Mouse (Mus musculus) spleen, postnatal 14 days (tissue): Measurements from ENCODE around the gene 1700016D06Rik.

Source experiments
- DNase-seq, 2 experiments: peaks; one replicate each; pipeline ENCODE4 v3.0.0; 2021 to 2022; ENCODE audit warnings: low spot score in 2 of 2

1700016D06Rik gene

DNA sequence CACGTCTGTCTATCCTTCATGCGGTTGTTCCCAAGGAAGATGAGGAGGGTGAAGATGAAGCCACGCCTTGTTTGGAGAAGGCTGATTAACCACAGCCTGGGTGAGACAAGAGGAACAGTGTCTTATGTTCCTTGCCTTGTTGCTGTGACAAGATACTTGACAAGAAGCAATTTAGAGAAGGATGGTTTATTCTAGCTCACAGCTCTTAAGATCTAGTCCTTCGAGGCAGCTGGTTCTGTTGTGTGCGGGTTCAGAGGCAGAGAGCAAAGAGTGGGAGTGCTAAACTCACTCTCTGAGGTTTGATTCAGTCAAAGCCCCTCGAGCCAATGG lies at the start of gene 1700016D06Rik:
Gene 1700016D06Rik, minus strand, starts transcription at position 31 of the 330 bp plus-strand sequence.
- DNase-seq: no peak

DNA sequence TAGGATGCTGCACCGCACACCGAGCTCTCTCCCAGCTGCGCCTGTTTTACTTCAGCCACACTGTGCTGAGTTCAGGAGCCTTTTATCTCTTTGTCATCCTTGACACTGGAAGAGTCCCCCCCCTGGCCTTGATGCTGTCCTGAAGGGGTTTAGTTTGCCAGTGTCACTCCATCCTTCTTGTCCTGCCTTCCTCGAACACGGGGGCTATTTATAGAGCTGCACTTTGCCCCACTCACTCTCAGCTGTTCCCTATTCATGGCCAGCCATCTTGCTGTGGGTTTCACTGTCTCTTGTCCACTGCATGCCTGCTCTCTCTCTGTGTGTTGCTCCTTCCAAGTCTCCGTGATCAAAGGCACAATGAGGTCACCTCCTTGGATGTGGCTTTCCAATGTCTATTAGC lies 48.6 kb upstream of the 1700016D06Rik start:
- DNase-seq: no peak

DNA sequence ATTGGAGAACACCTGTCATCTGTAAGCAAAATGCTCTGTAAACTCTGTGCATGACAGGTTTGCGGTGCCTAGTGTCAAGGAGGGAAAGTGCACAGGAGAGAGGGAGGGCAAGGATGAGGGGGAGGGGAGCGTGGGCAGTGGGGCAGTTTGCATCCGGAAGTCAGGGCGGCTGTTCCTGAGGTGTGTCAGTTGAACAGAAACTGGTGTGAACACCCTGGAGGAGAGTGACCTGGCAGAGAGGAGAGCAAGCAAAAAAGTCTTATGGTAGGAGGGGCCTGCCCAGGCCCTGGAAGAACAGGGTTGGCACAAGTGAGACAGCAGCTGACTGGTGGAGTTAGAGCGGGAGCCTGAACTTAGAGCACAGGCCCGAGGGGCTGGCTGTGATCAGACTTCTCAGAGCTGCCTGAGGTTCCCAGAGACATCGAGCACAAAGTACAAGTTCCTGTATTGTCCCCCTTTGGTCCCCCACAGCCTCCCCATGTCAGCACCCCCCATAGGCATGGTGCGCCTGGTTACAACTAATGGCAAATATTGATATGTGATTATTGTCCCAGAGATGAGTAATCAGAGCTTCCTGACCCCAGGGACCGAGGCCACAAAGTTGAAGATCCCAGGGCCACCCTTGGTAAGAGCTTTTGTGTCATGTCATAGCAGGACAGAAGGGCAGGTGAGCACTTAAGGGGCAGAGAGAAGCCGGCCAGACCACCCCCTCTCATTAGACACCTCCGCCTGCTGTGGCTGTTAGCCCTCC lies 46.2 kb upstream of the 1700016D06Rik start:
- DNase-seq: no peak

DNA sequence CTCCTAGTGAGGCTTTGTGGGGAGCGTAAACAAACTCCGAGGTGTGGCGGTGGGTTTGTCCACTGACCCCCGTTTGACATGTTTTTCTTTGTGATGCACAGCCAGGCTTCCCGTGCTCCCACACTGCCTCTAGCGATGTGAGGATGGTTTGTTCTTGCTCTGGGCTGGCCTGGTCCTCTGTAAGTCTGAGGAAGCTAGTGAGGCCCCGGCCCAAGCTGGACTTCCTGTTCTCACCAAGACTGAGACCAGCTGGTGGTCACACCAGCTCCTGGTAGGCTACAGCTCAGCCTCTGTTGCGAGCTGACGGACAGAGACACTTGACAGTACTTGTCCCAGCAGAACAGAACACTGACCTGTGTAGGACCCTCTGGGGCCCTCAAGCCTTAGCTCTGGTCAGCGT lies 42.7 kb upstream of the 1700016D06Rik start:
- no peak for DNase-seq

DNA sequence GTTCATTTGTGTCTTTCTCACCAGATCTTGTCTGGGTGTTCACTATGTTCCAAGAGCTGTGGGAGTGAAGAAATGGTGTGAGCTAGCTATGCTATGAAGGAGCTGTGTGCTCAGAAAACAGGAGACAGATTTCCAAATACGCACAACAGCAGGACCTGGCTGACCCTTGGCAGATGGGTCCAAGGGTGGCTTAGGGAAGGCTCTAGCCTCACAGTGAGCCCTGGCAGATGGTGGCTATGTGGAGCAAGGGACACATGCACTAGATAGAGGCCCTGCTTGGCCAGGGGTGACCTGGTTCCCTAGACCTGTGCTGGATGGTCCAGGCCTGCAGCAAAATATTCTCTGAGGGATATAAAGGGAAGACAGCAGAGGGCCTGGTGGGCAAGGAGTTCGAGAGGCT lies 40.0 kb upstream of the 1700016D06Rik start:
- DNase-seq: no peak

DNA sequence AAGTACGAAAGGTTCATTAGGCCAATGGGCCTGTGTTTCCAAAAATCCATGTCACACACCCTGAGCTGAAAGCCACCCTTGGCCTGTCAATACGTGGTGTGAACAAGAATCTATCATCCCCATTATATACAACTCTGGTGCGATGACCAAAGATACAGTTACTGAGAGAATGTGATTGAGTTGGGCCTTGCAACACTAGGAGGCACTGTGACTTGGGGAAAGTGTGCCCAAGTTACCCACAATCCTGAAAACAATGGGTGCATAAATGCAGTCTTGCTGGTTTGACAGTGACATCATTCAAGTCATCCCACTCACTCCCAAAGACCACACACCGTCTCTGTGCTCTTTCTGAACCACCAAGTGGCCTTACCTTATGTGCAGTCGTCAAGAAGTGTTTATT lies 38.2 kb upstream of the 1700016D06Rik start:
- no peak for DNase-seq

DNA sequence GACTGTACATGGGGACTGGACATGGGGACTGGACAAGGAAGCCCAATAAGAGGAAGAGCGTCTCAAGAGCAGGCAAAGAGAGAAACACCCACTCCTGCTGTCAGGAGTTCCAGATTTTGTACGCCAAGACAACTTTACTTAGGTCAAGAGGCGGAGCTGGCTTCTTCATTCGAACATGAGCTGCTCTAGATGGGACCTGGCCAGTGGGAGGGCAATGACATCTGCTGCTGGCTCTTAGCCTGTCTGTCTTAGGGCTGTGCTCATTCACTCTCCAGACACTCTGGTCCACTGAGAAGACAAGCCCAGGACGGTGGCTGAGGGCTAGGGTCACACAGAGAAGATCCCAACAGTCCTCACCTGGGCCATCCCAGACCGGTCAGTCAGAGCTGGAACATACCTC lies 36.2 kb upstream of the 1700016D06Rik start:
- no peak for DNase-seq

DNA sequence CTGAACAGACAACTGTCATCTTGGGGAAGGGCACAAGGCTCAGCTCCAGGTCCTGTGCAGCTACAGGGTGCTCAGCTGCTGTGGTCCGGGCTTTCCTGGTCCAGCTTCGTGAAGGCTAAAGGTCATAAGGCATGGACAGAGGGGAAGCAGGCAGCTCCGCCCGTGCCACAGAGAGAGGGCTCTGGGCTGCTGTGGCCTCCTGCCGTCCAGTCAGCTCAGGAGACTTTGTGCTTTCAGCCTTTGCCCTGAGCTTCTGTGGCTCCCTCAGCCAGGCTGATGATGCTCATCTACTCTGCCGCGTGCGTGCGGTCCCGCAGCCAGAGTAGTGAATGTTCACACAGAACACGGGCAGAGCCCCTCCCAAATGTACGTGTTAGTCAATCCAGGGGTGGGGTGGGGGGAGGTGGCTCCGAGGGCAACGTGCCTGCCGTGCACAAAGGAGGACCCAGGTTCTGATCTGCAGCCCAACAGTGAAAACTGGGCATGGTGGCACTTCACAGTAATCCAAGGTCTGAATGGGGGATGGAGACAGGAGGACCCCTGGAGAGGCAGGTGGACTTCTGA lies 34.9 kb upstream of the 1700016D06Rik start:
- no peak for DNase-seq

DNA sequence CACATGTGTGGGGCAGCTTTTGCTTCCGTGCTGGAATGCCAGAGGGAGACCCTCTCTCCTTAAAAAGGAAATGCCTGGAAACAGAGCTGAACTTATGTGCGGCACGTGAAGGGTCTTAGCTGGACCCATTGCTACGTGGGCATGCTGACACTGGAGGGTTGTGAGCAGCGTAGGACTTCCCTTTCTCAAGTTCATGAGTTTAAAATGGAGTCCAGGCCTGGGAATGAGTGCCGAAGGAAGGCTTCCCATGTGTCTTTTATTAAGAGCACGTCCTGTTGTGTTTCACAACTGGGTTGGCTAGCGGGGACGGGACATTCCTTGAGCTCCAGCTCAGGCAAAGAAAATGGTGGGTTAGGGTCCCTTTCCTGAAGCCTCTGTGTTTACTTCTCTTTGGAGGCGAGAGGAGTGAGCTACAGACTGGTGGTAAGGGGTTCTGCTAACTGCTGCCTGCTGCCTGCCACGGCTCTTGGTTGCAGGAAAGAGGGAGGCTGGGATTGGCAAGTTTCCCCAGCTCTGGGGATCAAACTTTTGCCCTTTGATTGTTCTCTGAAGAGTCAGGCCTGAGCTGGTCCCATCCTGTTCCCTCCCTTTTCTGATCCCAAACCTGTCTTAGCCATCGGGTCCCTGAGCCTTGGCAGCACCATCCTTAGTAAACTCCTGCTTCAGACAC lies 29.5 kb upstream of the 1700016D06Rik start:
- DNase-seq: no peak

DNA sequence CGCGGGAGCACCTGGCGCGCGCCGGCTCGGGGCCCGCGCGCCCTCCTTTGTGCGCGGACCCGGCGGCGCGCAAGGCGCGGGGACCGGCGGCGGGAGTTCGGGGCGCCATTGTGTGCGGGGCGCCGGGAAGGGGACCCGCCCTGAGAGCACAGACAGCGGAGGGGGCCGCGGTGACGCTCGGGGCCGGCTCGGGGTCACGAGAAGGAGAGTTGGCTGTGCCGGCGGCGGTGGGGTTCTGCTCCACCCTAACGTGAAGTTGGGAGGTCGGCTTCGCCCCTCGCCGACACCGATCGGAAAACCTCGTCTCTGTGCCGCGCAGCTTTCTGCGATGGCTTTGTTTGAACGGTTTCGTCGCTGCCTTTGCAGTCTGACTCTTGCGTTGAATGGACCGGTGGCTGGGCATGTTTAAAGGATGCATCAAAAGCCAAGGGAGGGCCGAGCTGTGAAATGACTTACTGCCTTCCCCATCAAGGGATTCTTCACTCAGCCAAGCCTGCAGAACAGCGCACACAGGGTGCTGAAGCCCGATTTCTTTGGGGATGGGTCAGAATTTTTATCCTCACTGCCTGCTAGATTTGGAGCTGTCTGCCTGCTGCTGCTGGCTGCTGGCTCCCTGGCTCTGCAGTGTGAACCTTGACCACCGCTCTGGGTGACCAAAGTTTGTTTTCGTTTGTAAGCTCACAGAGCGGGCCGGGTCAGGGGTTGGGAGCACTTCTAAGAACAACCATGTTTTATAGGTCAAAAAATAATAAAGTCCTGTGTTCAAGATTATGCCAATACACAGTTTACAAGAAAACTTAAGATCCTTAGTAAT lies 27.8 kb upstream of the 1700016D06Rik start:
- DNase-seq: no peak

DNA sequence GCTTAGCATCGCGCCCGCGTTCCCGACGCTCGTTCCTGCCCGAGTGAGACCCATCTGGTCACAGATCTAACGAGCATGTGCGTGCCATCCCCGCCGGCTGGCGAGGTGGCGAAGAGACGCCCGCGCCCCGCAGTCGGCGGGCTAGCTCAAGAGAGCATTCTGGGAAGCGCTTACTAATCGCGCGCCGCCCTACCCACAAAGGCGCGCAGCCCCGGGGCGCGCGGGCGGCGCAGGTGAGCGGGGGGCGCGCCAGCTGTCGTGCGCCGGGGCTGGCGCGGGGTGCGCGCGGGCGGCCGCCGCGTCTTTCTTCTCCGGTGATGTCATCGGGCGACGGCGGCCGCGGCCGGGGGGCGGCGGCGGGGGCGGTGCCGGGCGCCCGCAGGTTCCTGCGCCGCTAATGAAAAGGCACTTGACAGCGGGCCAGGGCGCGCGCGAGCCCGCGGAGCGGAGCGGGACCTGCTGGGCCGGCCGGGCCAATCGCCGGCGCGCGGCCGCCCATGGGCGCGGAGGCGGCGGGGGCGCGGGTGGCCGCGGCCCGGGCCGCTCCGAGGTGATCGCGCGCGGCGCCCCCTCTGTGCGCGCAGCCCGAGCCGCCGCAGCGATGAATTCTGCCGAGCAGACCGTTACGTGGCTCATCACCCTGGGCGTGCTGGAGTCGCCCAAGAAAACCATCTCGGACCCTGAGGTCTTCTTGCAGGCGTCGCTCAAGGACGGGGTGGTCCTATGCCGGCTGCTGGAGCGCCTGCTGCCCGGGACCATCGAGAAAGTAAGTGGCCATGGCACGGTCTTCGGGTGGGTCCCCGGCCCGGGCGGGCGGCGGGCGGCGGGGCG lies 27.0 kb upstream of the 1700016D06Rik start, which contains the start of gene Arhgef7:
Gene Arhgef7, plus strand, starts transcription at position 71 of the 831 bp plus-strand sequence.
- no peak for DNase-seq

DNA sequence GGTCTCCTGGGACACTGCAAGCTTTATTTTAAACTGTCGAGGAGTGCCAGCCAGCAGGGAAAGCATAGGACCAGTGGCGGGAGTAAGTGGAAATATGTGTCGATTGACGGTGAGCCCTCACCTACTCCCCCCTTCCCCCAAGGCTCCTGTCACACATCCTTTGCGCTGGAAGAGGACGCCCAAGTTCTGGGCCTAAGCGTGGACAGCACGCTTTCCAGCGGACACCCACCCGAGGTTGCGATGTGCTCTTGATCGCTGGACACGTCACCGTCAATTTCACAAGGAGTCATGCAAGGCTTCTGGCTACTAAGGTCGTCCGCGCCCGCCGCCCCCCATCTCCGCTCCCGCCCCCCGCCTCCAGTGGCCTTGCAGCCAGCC lies 26.4 kb upstream of the 1700016D06Rik start:
- DNase-seq: no peak

DNA sequence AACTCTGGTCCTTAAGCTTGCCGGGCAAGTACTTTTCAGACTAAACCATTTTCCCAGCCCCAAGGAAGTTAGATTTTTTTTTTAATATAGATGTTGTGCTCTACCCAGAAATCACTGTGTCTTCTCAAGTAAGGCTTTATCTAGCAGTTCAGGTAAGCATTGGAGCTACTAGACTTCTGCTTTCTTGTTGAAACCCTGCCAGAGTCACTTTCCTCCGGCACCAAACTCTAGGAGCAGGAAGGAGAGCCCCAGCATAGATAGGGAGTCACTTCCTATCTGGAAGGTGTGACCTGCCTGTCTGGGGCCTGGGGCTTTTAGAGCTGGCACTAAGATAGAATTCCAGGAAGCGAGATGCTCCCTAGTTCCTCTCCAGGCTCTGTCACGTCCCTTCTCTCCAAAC lies 16.3 kb upstream of the 1700016D06Rik start:
- no peak for DNase-seq

DNA sequence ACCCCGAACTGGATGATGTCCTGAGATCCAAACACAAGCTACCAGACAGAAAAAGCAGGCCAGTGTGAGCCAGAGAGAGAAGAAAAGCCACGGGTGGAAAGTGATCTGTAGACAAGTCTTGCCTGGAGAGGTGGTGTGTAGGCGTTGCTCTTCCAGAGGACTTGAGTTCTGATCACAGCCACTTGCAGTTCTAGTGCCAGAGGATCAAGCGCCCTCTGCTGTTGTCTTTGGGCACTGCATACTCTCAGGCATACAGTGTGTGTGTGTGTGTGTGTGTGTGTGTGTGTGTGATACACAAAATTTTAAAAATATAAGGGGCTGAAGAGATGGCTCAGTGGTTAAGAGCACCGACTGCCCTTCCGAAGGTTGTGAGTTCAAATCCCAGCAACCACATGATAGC lies 11.4 kb upstream of the 1700016D06Rik start:
- DNase-seq: no peak

DNA sequence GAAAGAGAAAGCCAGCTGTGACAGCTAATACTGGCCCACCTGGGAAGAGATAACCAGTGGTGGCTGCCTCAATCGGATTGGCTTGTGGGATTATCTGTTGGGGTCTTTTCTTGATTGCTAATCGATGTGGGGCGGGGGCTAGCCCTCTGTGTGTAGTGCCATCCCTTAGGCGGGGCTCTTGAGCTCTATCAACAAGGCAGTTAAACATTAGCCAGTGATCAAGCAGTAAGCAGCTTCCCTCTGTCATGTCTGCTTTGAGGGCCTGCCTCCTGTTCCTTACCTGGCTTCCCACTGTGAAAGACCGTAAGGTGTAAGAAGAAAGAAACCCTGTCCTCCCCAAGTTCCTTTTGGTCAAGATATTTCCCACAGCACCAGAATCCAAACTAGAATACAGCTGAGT lies 9.6 kb upstream of the 1700016D06Rik start:
- DNase-seq: no peak

DNA sequence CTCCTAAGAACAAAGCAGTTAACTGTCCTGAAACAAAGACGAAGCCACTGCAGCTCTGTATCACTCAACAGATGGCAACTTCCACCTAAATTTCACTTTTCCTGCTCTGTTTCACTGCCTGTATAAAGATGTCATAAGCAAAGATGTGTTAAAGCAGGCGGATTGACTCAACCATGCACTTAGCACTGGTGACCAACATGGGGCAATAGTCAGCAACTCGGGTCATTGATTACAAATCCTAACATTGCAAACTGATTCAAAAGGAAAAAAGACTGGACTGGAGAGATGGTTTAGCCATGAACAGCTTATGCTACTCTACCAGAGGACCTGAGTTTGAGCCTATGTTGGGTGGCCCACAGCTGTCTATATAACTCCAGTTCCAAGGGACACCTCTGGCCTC lies 8.7 kb upstream of the 1700016D06Rik start:
- DNase-seq: no peak

DNA sequence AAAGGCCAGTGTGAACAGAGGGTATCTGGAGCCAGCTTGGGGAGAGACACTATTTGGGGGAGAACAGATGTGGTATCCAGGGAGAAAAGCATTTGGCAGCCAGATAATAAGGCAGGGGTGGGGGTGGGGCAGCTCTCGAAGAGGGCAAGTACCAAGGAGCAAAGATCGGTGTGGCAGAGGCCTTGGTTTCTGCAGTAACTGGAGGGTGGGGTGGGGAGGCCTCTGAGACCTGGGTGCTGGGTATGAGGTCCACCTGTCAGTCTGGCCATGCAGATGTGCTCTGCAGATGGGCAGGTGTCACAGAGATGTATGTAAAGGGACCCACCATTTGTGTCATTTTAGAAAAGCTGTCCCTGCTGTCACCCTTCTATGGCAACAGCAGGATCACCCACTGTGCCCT lies 8.0 kb upstream of the 1700016D06Rik start:
- DNase-seq: no peak

DNA sequence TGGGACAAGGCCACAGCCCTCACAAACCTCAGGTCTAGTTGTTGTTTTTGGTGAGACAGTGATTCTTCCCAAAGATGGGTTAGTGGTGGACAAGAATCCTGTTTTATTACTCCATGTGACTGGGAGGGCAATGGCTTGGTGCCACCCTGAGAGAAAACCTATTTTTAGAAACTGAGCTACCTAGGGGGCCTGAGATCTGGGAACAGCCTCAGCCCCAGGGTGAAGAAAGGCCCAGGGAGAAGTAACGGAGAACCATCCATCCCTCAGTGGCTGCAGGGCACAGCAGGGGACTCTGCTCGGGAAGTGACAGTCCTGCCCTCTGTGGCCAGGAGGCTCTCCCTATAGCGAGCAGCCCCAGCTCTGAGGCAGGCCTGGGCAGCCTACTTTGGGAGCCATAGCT lies 6.8 kb upstream of the 1700016D06Rik start:
- no peak for DNase-seq

DNA sequence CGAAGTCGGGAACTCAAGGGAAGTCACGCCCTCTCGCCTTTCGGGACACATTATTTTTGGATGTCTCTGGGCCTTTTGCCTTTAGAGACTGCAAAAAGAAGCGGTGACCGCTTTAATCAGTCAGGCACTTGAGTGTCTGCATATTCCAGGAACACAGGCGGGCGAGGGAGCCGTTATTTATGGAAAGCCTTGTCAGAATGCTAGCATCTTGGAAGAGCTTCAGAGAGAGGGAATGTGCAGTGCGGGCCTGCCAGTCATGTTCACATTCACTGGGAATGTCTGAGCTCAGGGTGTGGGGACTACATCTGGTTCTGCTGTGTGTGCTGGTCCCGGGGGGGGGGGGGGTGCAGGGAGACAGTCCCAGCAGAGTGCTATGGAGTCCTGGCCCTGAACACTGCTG lies 5.0 kb upstream of the 1700016D06Rik start:
- DNase-seq: no peak

DNA sequence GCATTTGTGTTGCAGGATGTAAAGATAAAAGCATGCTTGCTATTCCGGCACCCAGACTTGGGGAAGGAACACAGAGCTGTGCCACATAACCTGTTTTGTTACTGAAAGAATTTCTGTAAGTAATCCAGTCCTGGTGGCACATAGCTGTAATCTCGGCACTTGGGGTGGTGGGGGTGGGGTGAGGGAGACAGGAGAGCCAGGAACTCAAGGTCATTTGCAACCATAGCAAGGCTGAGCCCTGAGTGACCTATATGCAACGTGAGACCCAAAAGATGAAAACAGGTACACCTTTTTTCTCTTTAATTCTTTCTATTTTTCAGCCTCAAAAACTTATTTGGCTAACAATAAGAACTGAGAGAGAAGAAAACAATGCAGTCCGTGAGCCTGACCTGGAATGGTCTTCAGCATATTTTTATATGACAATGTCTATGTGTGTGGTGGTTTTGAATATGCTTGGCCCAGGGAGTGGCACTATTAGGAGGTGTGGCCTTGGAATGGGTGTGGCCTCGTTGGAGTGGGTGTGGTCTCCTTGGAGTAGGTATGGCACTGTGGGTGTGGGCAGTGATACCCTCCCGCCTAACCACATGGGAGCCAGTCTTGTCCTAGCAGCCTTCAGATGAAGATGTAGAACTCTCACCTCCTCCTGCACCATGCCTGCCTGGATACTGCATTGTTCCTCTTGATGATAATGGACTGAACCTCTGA lies 4.0 kb upstream of the 1700016D06Rik start:
- no peak for DNase-seq

DNA sequence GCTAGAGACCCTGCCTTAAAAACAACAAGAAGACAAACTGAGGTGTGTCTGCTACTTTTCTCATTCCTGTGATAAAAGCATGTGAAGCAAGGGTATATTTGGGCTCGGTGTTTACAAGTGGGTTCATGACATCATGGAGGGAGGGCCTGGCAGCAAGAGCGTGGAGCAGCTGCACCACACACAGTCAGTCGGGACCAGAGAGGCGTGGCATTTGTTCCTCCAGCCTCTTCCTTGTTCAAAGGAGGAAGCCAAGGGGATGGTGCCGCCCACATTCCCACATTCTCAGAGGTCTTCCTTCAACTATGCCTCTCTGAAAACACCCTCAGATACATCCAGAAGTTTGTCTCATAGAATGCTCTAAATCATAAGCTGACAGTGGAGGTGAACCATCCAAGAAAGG lies 2.9 kb upstream of the 1700016D06Rik start:
- DNase-seq: no peak
